Mouse (Mus musculus) fat pad, adult 2 months (tissue): ENCODE measurements around the gene Prn.

ENCODE experiments used
- DNase-seq: peaks from one replicate; pipeline ENCODE4 v3.0.0-alpha.2; 2011; ENCODE audit warnings: low read depth, low spot score; ENCODE audit errors: extremely low read depth

The Prn gene

GRCm38 (mm10) chr2:131906266-131906665 is 3.5 kb upstream of the Prn start:
- DNase-seq, result no peak

- no peak for DNase-seq
Observed at GRCm38 (mm10) chr2:131906846-131907245, 2.9 kb upstream of the Prn start.

GRCm38 (mm10) chr2:131907311-131907710 is 2.4 kb upstream of the Prn start:
- DNase-seq, result no peak

GRCm38 (mm10) chr2:131908351-131908861 is 1.4 kb upstream of the Prn start:
- DNase-seq, result no peak

- no peak for DNase-seq
Observed at GRCm38 (mm10) chr2:131908906-131909305, 851 bp upstream of the Prn start.

- DNase-seq, result no peak
Observed at GRCm38 (mm10) chr2:131910847-131911246, 1.1 kb downstream of the Prn start.

GRCm38 (mm10) chr2:131911341-131911740 is 1.6 kb downstream of the Prn start:
- DNase-seq, result no peak

GRCm38 (mm10) chr2:131912526-131913258 is 2.9 kb downstream of the Prn start:
- no peak for DNase-seq

- DNase-seq, result no peak
Observed at GRCm38 (mm10) chr2:131932275-131932902, 22.6 kb downstream of the Prn start.

GRCm38 (mm10) chr2:131933013-131933412 is 23.3 kb downstream of the Prn start:
- DNase-seq, result no peak

- no peak for DNase-seq
Observed at GRCm38 (mm10) chr2:131933598-131933997, 23.8 kb downstream of the Prn start.

GRCm38 (mm10) chr2:131934243-131934642 is 24.5 kb downstream of the Prn start:
- DNase-seq, result no peak

GRCm38 (mm10) chr2:131935390-131936105 is 25.8 kb downstream of the Prn start:
- DNase-seq, result no peak

GRCm38 (mm10) chr2:131936410-131936809 is 26.7 kb downstream of the Prn start:
- DNase-seq, result no peak

- DNase-seq, result no peak
Observed at GRCm38 (mm10) chr2:131939404-131940111, 29.8 kb downstream of the Prn start.

- DNase-seq, result no peak
Observed at GRCm38 (mm10) chr2:131940506-131940905, 30.7 kb downstream of the Prn start.

GRCm38 (mm10) chr2:131941501-131941900 is 31.7 kb downstream of the Prn start:
- DNase-seq, result no peak

- no peak for DNase-seq
Observed at GRCm38 (mm10) chr2:131944370-131944769, 34.6 kb downstream of the Prn start.

- peak; percentile 36 for DNase-seq
Observed at GRCm38 (mm10) chr2:131945225-131945624, 35.5 kb downstream of the Prn start.

- DNase-seq, result no peak
Observed at GRCm38 (mm10) chr2:131945765-131946164, 36.0 kb downstream of the Prn start.

- DNase-seq, result peak; percentile 18
Observed at GRCm38 (mm10) chr2:131946351-131946750, 36.6 kb downstream of the Prn start.
